Mouse (Mus musculus): Measurements from ENCODE around the gene Prickle2.

- TF ChIP-seq CTCF (IDR thresholded peaks at IDR 0.05; ENCODE audit: insufficient read depth, low read depth, low read length) (no peak), POLR2A (IDR thresholded peaks at IDR 0.05; ENCODE audit: insufficient read depth, low read depth, low read length) (no peak)
Measured at GRCm38 (mm10) chr6:92525646-92526045, 180.3 kb downstream of the Prickle2 start.

Measured in olfactory bulb, adult 2 months (tissue).